ENCODE assay signal across 9 mouse cellular contexts in genomic region chr4:133432560-133433171, GRCm38 (mm10). TPM values are rescaled to one million over a fixed set of nuclear protein-coding genes. Genes with fewer than 3 reads are reported as not detected.
DNase-seq lines count a peak whose midpoint lies in the region; ATAC-seq and TF ChIP-seq lines count a peak whose summit lies in the region.
"Had no signal": no experiment of that assay in that cellular context is flagged by ENCODE, and none has a peak within 500 bp of the region (broad histone marks: within the 10 kb centered on the region; RNA-seq: fewer than 3 reads in every experiment).

No protein-coding gene starts in this region.

- TF ChIP-seq EP300 in liver, postnatal 0 days (IDR thresholded peaks at IDR 0.05; ENCODE audit: low read depth) = no peak

- no peak overlapping the region for H3K4me3 ChIP-seq in liver, embryonic 12.5 days
- H3K4me3 ChIP-seq in liver, postnatal 0 days (ENCODE audit: low read depth, low read length) = no peak overlapping the region
- peak overlapping the region; percentile 15 for H3K4me3 ChIP-seq in hindbrain, embryonic 16.5 days (ENCODE audit: low read length)
- H3K4me3 ChIP-seq in midbrain, embryonic 11.5 days (ENCODE audit: low read depth, low read length) = no peak overlapping the region

- no peak overlapping the region for H3K27ac ChIP-seq in liver, embryonic 12.5 days
- no peak overlapping the region for H3K27ac ChIP-seq in liver, postnatal 0 days (ENCODE audit: low read depth)
- peak overlapping the region; percentile 66 for H3K27ac ChIP-seq in hindbrain, embryonic 16.5 days (ENCODE audit: low read depth, low read length)
- H3K27ac ChIP-seq in midbrain, embryonic 11.5 days (ENCODE audit: low read depth, low read length) = no peak overlapping the region; the same call in 1 of the 2 replicates
- H3K27ac ChIP-seq: macrophage had no signal

- H3K27me3 ChIP-seq in liver, embryonic 12.5 days (replicated peaks) = 0 out of 2 replicates have a peak, but pooled peaks cover 4% of the 10 kb centered on the region
- no peaks in the 10 kb centered on the region for H3K27me3 ChIP-seq in liver, postnatal 0 days (ENCODE audit: insufficient read depth, low read length)
- no peaks in the 10 kb centered on the region for H3K27me3 ChIP-seq in hindbrain, embryonic 16.5 days (replicated peaks; ENCODE audit: control insufficient read depth, insufficient read depth, low read length)
- H3K27me3 ChIP-seq in midbrain, embryonic 11.5 days (ENCODE audit: control insufficient read depth, insufficient read depth, low read length) = no peaks in the 10 kb centered on the region

- H3K36me3 ChIP-seq in liver, embryonic 12.5 days = no peaks in the 10 kb centered on the region
- H3K36me3 ChIP-seq in liver, postnatal 0 days (replicated peaks; ENCODE audit: insufficient read depth, low read length) = no peaks in the 10 kb centered on the region
- H3K36me3 ChIP-seq in hindbrain, embryonic 16.5 days (ENCODE audit: control insufficient read depth, insufficient read depth, low read length) = no peaks in the 10 kb centered on the region
- H3K36me3 ChIP-seq in midbrain, embryonic 11.5 days (ENCODE audit: control insufficient read depth, insufficient read depth, low read length) = no peaks in the 10 kb centered on the region

- DNase-seq in liver, postnatal 0 days = no peak
- DNase-seq in embryo, embryonic 10.5 days (ENCODE audit: low spot score) = peak; percentile 69
- DNase-seq in midbrain, embryonic 11.5 days (ENCODE audit: low spot score, missing footprints) = no peak
- DNase-seq in thymus, postnatal 10 days (ENCODE audit: low spot score in 2 of 2) = no peak
- DNase-seq in spleen, postnatal 4 days (ENCODE audit: low spot score in 2 of 2) = no peak
- no peak for DNase-seq in gastrocnemius, postnatal 10 days

- no peak for TF ChIP-seq CTCF in liver, postnatal 0 days (IDR thresholded peaks at IDR 0.05; ENCODE audit: low read depth)

- WGBS in liver, embryonic 12.5 days (ENCODE audit: insufficient replicate concordance) = 26% methylated on average over 17 of the region's 17 CpGs
- WGBS in liver, postnatal 0 days (ENCODE audit: insufficient replicate concordance) = 38% methylated on average over 17 of the region's 17 CpGs
- WGBS in hindbrain, embryonic 16.5 days = 18% methylated on average over 17 of the region's 17 CpGs
- 25% methylated on average over 17 of the region's 17 CpGs for WGBS in midbrain, embryonic 11.5 days

- 0 out of 2 replicates have a peak, but pooled peaks cover 8% of the 10 kb centered on the region for H3K4me1 ChIP-seq in liver, embryonic 12.5 days
- no peaks in the 10 kb centered on the region for H3K4me1 ChIP-seq in liver, postnatal 0 days (ENCODE audit: insufficient read depth)
- peaks cover 7% of the 10 kb centered on the region for H3K4me1 ChIP-seq in hindbrain, embryonic 16.5 days (ENCODE audit: control insufficient read depth, insufficient read depth, low read depth, low read length)
- H3K4me1 ChIP-seq in midbrain, embryonic 11.5 days (ENCODE audit: control insufficient read depth, insufficient read depth, low read length) = no peaks in the 10 kb centered on the region

- H3K4me2 ChIP-seq in liver, embryonic 12.5 days = peak overlapping the region; percentile 28
- no peak overlapping the region for H3K4me2 ChIP-seq in liver, postnatal 0 days (ENCODE audit: low read depth, low read length)
- peak overlapping the region; percentile 46 for H3K4me2 ChIP-seq in hindbrain, embryonic 16.5 days (ENCODE audit: low read length)
- H3K4me2 ChIP-seq in midbrain, embryonic 11.5 days = peak overlapping the region; percentile 8; the same call in 1 of the 2 replicates

- H3K9me3 ChIP-seq in liver, embryonic 12.5 days (replicated peaks) = no peaks in the 10 kb centered on the region
- H3K9me3 ChIP-seq in liver, postnatal 0 days (ENCODE audit: low read length) = no peaks in the 10 kb centered on the region
- H3K9me3 ChIP-seq in hindbrain, embryonic 16.5 days (ENCODE audit: control insufficient read depth, low read length) = no peaks in the 10 kb centered on the region
- H3K9me3 ChIP-seq in midbrain, embryonic 11.5 days (ENCODE audit: control insufficient read depth, low read length) = no peaks in the 10 kb centered on the region

- no peak overlapping the region for H3K9ac ChIP-seq in liver, embryonic 12.5 days
- no peak overlapping the region for H3K9ac ChIP-seq in liver, postnatal 0 days (replicated peaks)
- H3K9ac ChIP-seq in hindbrain, embryonic 16.5 days (ENCODE audit: low read depth, low read length) = no peak overlapping the region
- H3K9ac ChIP-seq in midbrain, embryonic 11.5 days (ENCODE audit: low read length) = no peak overlapping the region

- no peak; the same call in 1 of the 2 replicates for ATAC-seq in liver, embryonic 12.5 days
- ATAC-seq in liver, postnatal 0 days = no peak
- ATAC-seq in hindbrain, embryonic 16.5 days = peak; percentile 87
- ATAC-seq in midbrain, embryonic 11.5 days (ENCODE audit: low FRiP score) = peak; percentile 67; the same call in 1 of the 2 replicates

RNA-seq across cellular contexts. Expression of gene Tent5b, which starts 47.3 kb away (rescaled TPM):
- 0.06 TPM in 1 of 2 replicates, not detected in the other for polyA plus RNA-seq in liver, embryonic 12.5 days (2016; fragmentation: Nextera tagmentation; extraction: Ambion mirVana)
- polyA plus RNA-seq in liver, postnatal 0 days (2015; fragmentation: Nextera tagmentation; extraction: Ambion mirVana) = 0.07 and 0.08 TPM in 2 replicates
- 0.32 and 0.36 TPM in 2 replicates for polyA plus RNA-seq in hindbrain, embryonic 16.5 days (2015; fragmentation: Nextera tagmentation; extraction: Ambion mirVana)
- 0.22 and 0.53 TPM in 2 replicates for polyA plus RNA-seq in midbrain, embryonic 11.5 days (2014; fragmentation: Nextera tagmentation; extraction: Ambion mirVana)
- total RNA-seq in gastrocnemius, postnatal 10 days (2021) = under 1 TPM; 0.18 to 0.38 TPM
- polyA plus RNA-seq: macrophage had no signal

Comparison
In these comparisons a context has a peak if more than half of its experiments do, and no peak if none do; other contexts are left out.
1. ATAC-seq: peak in hindbrain, embryonic 16.5 days (single experiment) and midbrain, embryonic 11.5 days (single experiment); none in liver, embryonic 12.5 days (single experiment) and liver, postnatal 0 days (single experiment).